Mouse (Mus musculus) embryonic facial prominence, embryonic 14.5 days (tissue): ENCODE results near the gene Ptpn11. TPM values are rescaled to one million over a fixed set of nuclear protein-coding genes. Genes with fewer than 3 reads are reported as not detected.

Source experiments
- ATAC-seq: fragments of 200-750 bp; cut with Nextera tagmentation; 2 replicates; pipeline ENCODE4 v1.8.0; 2017; ENCODE audit warnings: low read depth, moderate number of reproducible peaks, moderate TSS enrichment
- DNase-seq: peaks from one replicate; pipeline ENCODE4 v3.0.0-alpha.2; 2015; ENCODE audit warnings: low spot score
- H3K27ac ChIP-seq: fragments of 300-500 bp; sonication (generic); replicated peaks from 2 replicates; pipeline ENCODE4 v1.5.1; 2014; ENCODE audit warnings: low read depth, mild to moderate bottlenecking, low read length, moderate library complexity
- H3K27me3 ChIP-seq: fragments of 300-500 bp; sonication (generic); replicated peaks from 2 replicates; pipeline ENCODE4 v1.6.1; 2014; ENCODE audit warnings: low read length; ENCODE audit not compliant: control insufficient read depth, insufficient read depth
- H3K36me3 ChIP-seq: fragments of 300-500 bp; sonication (generic); 2 replicates; pipeline ENCODE4 v1.6.1; 2014; ENCODE audit warnings: low read length, mixed read lengths; ENCODE audit not compliant: control insufficient read depth, insufficient read depth
- H3K4me1 ChIP-seq: fragments of 300-500 bp; sonication (generic); 2 replicates; pipeline ENCODE4 v1.6.1; 2014; ENCODE audit warnings: antibody characterized with exemption, low read length; ENCODE audit not compliant: control insufficient read depth, insufficient read depth
- H3K4me2 ChIP-seq: fragments of 300-500 bp; sonication (generic); 2 replicates; pipeline ENCODE4 v1.6.1; 2014; ENCODE audit warnings: low read depth, mild to moderate bottlenecking, low read length, moderate library complexity, mixed read lengths
- H3K4me3 ChIP-seq: fragments of 300-500 bp; sonication (generic); 2 replicates; pipeline ENCODE4 v1.5.1; 2014; ENCODE audit warnings: low read depth, mild to moderate bottlenecking, low read length
- H3K9ac ChIP-seq: fragments of 300-500 bp; sonication (generic); 2 replicates; pipeline ENCODE4 v1.6.1; 2014; ENCODE audit warnings: low read depth, mild to moderate bottlenecking, low read length, moderate library complexity, mixed read lengths
- H3K9me3 ChIP-seq: fragments of 300-500 bp; sonication (generic); 2 replicates; pipeline ENCODE4 v1.6.1; 2016; ENCODE audit warnings: low read length; ENCODE audit not compliant: control insufficient read depth
- WGBS: fragments of 180-500 bp; shearing (Covaris S2); extraction: QIAGEN DNeasy Blood & Tissue Kit; methylation state at CpG from one replicate; pipeline ENCODE4 v1.1.7; 2014; 5-methylcytosine and 5-hydroxymethylcytosine counted together
- polyA plus RNA-seq: library from polyadenylated mRNA; unstranded; fragments of >200 nt; fragmentation: Nextera tagmentation; extraction: Ambion mirVana; gene quantifications from 2 replicates; pipeline ENCODE4 v1.2.1, GENCODE M21; 2014

The Ptpn11 gene
- polyA plus RNA-seq, 1 experiment from 2014 or later: 25.8 TPM

- Histone ChIP-seq H3K27me3 (no peaks in the 10 kb centered on the region), H3K4me1 (no peaks in the 10 kb centered on the region), H3K36me3 (no peaks in the 10 kb centered on the region), H3K9ac (no peak overlapping the region; the same call in 1 of the 2 replicates), H3K9me3 (no peaks in the 10 kb centered on the region), H3K4me3 (no peak overlapping the region), H3K4me2 (no peak overlapping the region), H3K27ac (no peak overlapping the region)
- DNase-seq (no peak), ATAC-seq (no peak)
- 78% methylated on average over 2 of the region's 2 CpGs for WGBS
Observed at GRCm38 (mm10) chr5:121197337-121197736, 6.1 kb upstream of the Ptpn11 start.

- 52% methylated on average over 5 of the region's 5 CpGs for WGBS
- no peaks in the 10 kb centered on the region for H3K27me3 ChIP-seq
- ATAC-seq: no peak
Observed at GRCm38 (mm10) chr5:121196764-121197163, 5.6 kb upstream of the Ptpn11 start.

GRCm38 (mm10) chr5:121194173-121194572 is 3.0 kb upstream of the Ptpn11 start:
- H3K4me1 ChIP-seq: peaks cover 8% of the 10 kb centered on the region; the same call in 1 of the 2 replicates
- no peaks in the 10 kb centered on the region for H3K9me3 ChIP-seq
- H3K9ac ChIP-seq: no peak overlapping the region
- no peak for DNase-seq
- ATAC-seq: no peak
- H3K27ac ChIP-seq: no peak overlapping the region
- no peaks in the 10 kb centered on the region for H3K27me3 ChIP-seq
- H3K4me2 ChIP-seq: no peak overlapping the region
- no peaks in the 10 kb centered on the region for H3K36me3 ChIP-seq
- whole genome bisulfite sequencing: 42% methylated on average over 1 of the region's 1 CpGs
- H3K4me3 ChIP-seq: no peak overlapping the region

More at GRCm38 (mm10) chr5:121196764-121197163, 5.6 kb upstream of the Ptpn11 start:
- Histone ChIP-seq H3K27ac (no peak overlapping the region), H3K4me1 (0 out of 2 replicates have a peak, but pooled peaks cover under 1% of the 10 kb centered on the region), H3K4me3 (no peak overlapping the region), H3K9me3 (no peaks in the 10 kb centered on the region), H3K36me3 (no peaks in the 10 kb centered on the region), H3K4me2 (no peak overlapping the region), H3K9ac (no peak overlapping the region)
- no peak for DNase-seq

GRCm38 (mm10) chr5:121191584-121191906 is 348 bp upstream of the Ptpn11 start:
- ATAC-seq (peak; percentile 35), DNase-seq (no peak)
- Histone ChIP-seq H3K4me1 (peaks cover 10% of the 10 kb centered on the region; the same call in 1 of the 2 replicates), H3K27me3 (no peaks in the 10 kb centered on the region), H3K36me3 (no peaks in the 10 kb centered on the region), H3K9me3 (no peaks in the 10 kb centered on the region), H3K4me2 (peak overlapping the region; percentile 85), H3K9ac (peak overlapping the region; percentile 95), H3K27ac (peak overlapping the region; percentile 83), H3K4me3 (peak overlapping the region; percentile 93)
- 9% methylated on average over 17 of the region's 17 CpGs for WGBS

- H3K9me3 ChIP-seq: no peaks in the 10 kb centered on the region
- H3K36me3 ChIP-seq: no peaks in the 10 kb centered on the region
- H3K4me2 ChIP-seq: peak overlapping the region; percentile 85
- no peaks in the 10 kb centered on the region for H3K27me3 ChIP-seq
- H3K4me3 ChIP-seq: peak overlapping the region; percentile 93
- no peak for ATAC-seq
- peak overlapping the region; percentile 95 for H3K9ac ChIP-seq
- 28% methylated on average over 21 of the region's 21 CpGs for WGBS
- H3K4me1 ChIP-seq: peaks cover 10% of the 10 kb centered on the region; the same call in 1 of the 2 replicates
- peak overlapping the region; percentile 83; the same call in 1 of the 2 replicates for H3K27ac ChIP-seq
- DNase-seq: no peak
Observed at GRCm38 (mm10) chr5:121190210-121190835, 874 bp downstream of the Ptpn11 start.

GRCm38 (mm10) chr5:121189182-121189581 is 2.0 kb downstream of the Ptpn11 start:
- H3K27me3 ChIP-seq: no peaks in the 10 kb centered on the region
- DNase-seq: peak; percentile 23
- H3K27ac ChIP-seq: no peak overlapping the region

GRCm38 (mm10) chr5:121188265-121188664 is 2.9 kb downstream of the Ptpn11 start:
- no peak overlapping the region for H3K9ac ChIP-seq
- no peak overlapping the region for H3K27ac ChIP-seq
- no peaks in the 10 kb centered on the region for H3K36me3 ChIP-seq
- H3K4me1 ChIP-seq: peaks cover 10% of the 10 kb centered on the region; the same call in 1 of the 2 replicates
- no peaks in the 10 kb centered on the region for H3K9me3 ChIP-seq
- ATAC-seq (no peak), DNase-seq (no peak)
- WGBS: 93% methylated on average over 9 of the region's 9 CpGs
- H3K4me3 ChIP-seq: no peak overlapping the region
- no peaks in the 10 kb centered on the region for H3K27me3 ChIP-seq
- no peak overlapping the region for H3K4me2 ChIP-seq

More at GRCm38 (mm10) chr5:121189182-121189581, 2.0 kb downstream of the Ptpn11 start:
- ATAC-seq: no peak
- Histone ChIP-seq H3K4me2 (no peak overlapping the region), H3K36me3 (no peaks in the 10 kb centered on the region), H3K4me1 (peaks cover 10% of the 10 kb centered on the region; the same call in 1 of the 2 replicates), H3K9me3 (no peaks in the 10 kb centered on the region), H3K9ac (no peak overlapping the region), H3K4me3 (no peak overlapping the region)
- WGBS: 82% methylated on average over 9 of the region's 9 CpGs

- no peak overlapping the region for H3K9ac ChIP-seq
- H3K4me1 ChIP-seq: peaks cover 10% of the 10 kb centered on the region; the same call in 1 of the 2 replicates
- no peak overlapping the region for H3K27ac ChIP-seq
- no peaks in the 10 kb centered on the region for H3K27me3 ChIP-seq
- H3K4me3 ChIP-seq: no peak overlapping the region
- ATAC-seq (no peak), DNase-seq (no peak)
- no peak overlapping the region for H3K4me2 ChIP-seq
- H3K9me3 ChIP-seq: no peaks in the 10 kb centered on the region
- H3K36me3 ChIP-seq: no peaks in the 10 kb centered on the region
- WGBS: 87% methylated on average over 8 of the region's 8 CpGs
Observed at GRCm38 (mm10) chr5:121187580-121188001, 3.6 kb downstream of the Ptpn11 start.
